Mouse (Mus musculus): ENCODE measurements around the gene Edn2. TPM values are rescaled to one million over a fixed set of nuclear protein-coding genes. Genes with fewer than 3 reads are reported as not detected.
A peak's percentile ranks its signal among the peaks of the same experiment; 100 is the strongest.

Gene Edn2
- total and polyA plus RNA-seq, 2 experiments from 2014 or later = 0.20 TPM; not detected in 1

DNA sequence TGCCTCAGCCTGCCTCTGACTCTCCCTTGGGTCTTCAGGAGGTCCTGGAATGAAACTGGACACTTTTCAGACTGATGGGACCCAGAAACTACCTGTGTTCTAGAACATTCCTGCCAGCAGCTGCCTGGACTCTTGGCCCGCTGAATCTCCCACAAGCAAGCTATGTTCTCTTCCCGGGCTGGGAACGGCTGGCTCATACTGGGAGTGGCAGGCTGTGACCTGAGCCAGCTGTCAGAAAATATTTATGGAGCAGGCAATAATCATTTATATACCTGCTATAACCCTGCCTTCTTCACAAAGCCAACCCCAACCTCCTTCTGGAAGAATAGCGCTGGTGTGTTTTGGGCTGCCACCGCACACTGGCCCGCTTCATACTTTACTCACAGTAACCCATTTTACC, 6.8 kb downstream of the Edn2 start:
- peaks cover 18% of the 10 kb centered on the region for H3K4me1 ChIP-seq (ENCODE audit: control insufficient read depth, insufficient read depth)
- no peak overlapping the region for H3K4me2 ChIP-seq (ENCODE audit: low read depth, low read length)
- H3K27ac ChIP-seq (ENCODE audit: low read depth) = no peak overlapping the region
- TF ChIP-seq CTCF (IDR thresholded peaks at IDR 0.05; ENCODE audit: low read depth) = no peak
- no peak for TF ChIP-seq EP300 (IDR thresholded peaks at IDR 0.05; ENCODE audit: low read depth)
- H3K27me3 ChIP-seq (ENCODE audit: control insufficient read depth, insufficient read depth, low read length) = no peaks in the 10 kb centered on the region
- H3K9ac ChIP-seq (replicated peaks; ENCODE audit: low read depth, low read length) = no peak overlapping the region
- no peaks in the 10 kb centered on the region for H3K36me3 ChIP-seq (replicated peaks; ENCODE audit: control insufficient read depth, insufficient read depth, low read length)
- ATAC-seq (ENCODE audit: insufficient read depth, low read depth) = no peak
- DNase-seq (ENCODE audit: low spot score) = no peak
- H3K4me3 ChIP-seq (ENCODE audit: low read depth, low read length) = no peak overlapping the region
- no peaks in the 10 kb centered on the region for H3K9me3 ChIP-seq (replicated peaks; ENCODE audit: control insufficient read depth, low read length)
- WGBS = 81% methylated on average over 6 of the region's 6 CpGs

DNA sequence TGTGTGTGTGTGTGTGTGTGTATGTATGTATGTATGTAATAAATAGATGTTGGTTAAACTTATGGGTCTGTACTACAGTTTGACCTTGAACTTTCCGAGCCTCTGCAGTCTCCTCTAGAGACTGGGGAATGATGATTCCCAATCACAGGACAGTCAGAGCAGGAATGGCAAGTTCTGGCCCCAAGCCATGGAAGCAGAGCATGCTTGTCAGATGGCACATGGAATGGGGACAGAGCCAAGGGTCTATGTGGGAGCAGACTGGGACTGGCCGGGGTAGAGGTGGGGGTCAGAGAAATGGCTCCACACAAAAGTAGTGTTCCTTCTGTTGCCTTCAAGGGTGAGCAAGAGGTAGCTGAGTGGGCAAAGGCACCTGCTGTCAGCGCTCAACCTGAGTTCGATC, 7.3 kb downstream of the Edn2 start:
- no peaks in the 10 kb centered on the region for H3K36me3 ChIP-seq (replicated peaks; ENCODE audit: control insufficient read depth, insufficient read depth, low read length)
- TF ChIP-seq EP300 (IDR thresholded peaks at IDR 0.05; ENCODE audit: low read depth) (no peak), CTCF (IDR thresholded peaks at IDR 0.05; ENCODE audit: low read depth) (no peak)
- H3K9ac ChIP-seq (replicated peaks; ENCODE audit: low read depth, low read length) = no peak overlapping the region
- no peaks in the 10 kb centered on the region for H3K9me3 ChIP-seq (replicated peaks; ENCODE audit: control insufficient read depth, low read length)
- no peak overlapping the region for H3K4me2 ChIP-seq (ENCODE audit: low read depth, low read length)
- 69% methylated on average over 4 of the region's 4 CpGs for WGBS
- peaks cover 15% of the 10 kb centered on the region for H3K4me1 ChIP-seq (ENCODE audit: control insufficient read depth, insufficient read depth)
- DNase-seq (ENCODE audit: low spot score) (no peak), ATAC-seq (ENCODE audit: insufficient read depth, low read depth) (no peak)
- H3K27me3 ChIP-seq (ENCODE audit: control insufficient read depth, insufficient read depth, low read length) = no peaks in the 10 kb centered on the region
- H3K4me3 ChIP-seq (ENCODE audit: low read depth, low read length) = no peak overlapping the region
- no peak overlapping the region for H3K27ac ChIP-seq (ENCODE audit: low read depth)

DNA sequence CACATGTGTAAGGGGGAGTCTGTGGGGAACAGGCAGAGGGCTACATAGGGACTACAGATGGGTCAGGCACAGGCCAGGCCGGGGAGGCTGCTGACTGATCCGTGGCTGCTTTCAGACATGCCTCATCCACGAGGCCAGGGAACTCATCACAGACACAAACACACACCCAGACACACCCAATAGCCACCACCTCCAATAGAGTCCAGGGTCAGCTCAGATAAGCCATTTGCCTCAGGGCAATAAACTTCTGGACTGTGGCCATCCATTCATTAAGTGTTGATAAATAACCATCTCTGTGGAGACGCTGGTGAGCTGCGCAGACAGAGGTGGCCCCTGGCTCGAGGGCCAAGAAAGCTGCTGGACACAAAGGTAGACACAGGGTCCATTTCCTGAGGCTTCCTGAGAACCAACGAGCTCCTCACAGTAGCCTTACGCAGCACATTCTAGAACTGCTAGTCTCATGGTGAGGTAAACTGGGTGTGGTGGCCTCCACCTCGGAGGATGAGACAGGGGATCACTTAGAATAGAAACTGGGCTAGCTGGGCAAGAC, 9.5 kb downstream of the Edn2 start:
- H3K27me3 ChIP-seq (ENCODE audit: control insufficient read depth, insufficient read depth, low read length) = no peaks in the 10 kb centered on the region
- 70% methylated on average over 9 of the region's 9 CpGs for WGBS
- no peaks in the 10 kb centered on the region for H3K36me3 ChIP-seq (replicated peaks; ENCODE audit: control insufficient read depth, insufficient read depth, low read length)
- ATAC-seq (ENCODE audit: insufficient read depth, low read depth) (no peak), DNase-seq (ENCODE audit: low spot score) (no peak)
- TF ChIP-seq CTCF (IDR thresholded peaks at IDR 0.05; ENCODE audit: low read depth) (no peak), EP300 (IDR thresholded peaks at IDR 0.05; ENCODE audit: low read depth) (no peak)
- no peak overlapping the region for H3K4me3 ChIP-seq (ENCODE audit: low read depth, low read length)
- no peak overlapping the region for H3K4me2 ChIP-seq (ENCODE audit: low read depth, low read length)
- H3K4me1 ChIP-seq (ENCODE audit: control insufficient read depth, insufficient read depth) = peaks cover 11% of the 10 kb centered on the region
- H3K9me3 ChIP-seq (replicated peaks; ENCODE audit: control insufficient read depth, low read length) = no peaks in the 10 kb centered on the region
- no peak overlapping the region for H3K9ac ChIP-seq (replicated peaks; ENCODE audit: low read depth, low read length)
- no peak overlapping the region for H3K27ac ChIP-seq (ENCODE audit: low read depth)

DNA sequence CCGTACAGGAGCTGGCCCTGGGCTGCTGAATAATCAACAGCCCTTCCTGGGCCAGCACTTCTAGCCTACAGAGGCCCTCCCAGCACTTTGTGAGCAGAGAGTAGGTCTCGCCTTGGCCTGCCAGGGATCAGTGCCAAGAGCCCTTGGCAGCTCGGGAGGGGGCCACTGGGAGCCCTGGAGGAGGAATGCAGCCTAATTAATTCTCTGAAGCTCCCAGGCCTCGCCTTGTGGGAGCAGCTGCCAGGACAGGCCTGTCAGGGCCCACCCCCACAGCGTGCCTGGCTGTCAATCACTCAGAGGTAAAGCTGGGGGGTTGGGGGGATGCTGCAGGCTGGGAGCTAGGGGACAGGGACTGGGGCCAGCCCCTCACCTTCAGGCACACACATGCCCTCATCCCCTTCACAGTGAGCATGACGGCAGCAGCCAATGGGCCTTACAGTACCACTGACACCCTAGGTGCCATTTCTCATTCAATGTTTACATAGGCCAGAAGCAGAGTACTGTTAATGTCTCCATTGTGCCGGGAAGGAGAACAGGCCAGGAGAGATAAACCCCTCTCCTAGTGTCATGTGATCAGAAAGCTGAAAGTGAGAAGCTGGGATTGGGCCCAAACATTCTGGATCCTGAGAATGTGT, 11.2 kb downstream of the Edn2 start:
- no peak for TF ChIP-seq EP300 (IDR thresholded peaks at IDR 0.05; ENCODE audit: low read depth)
- TF ChIP-seq CTCF (IDR thresholded peaks at IDR 0.05; ENCODE audit: low read depth) = no peak
- H3K9me3 ChIP-seq (replicated peaks; ENCODE audit: control insufficient read depth, low read length) = no peaks in the 10 kb centered on the region
- H3K4me2 ChIP-seq (ENCODE audit: low read depth, low read length) = no peak overlapping the region
- 10% methylated on average over 7 of the region's 7 CpGs for WGBS
- H3K9ac ChIP-seq (replicated peaks; ENCODE audit: low read depth, low read length) = no peak overlapping the region
- peak; percentile 35 for DNase-seq (ENCODE audit: low spot score)
- no peaks in the 10 kb centered on the region for H3K27me3 ChIP-seq (ENCODE audit: control insufficient read depth, insufficient read depth, low read length)
- peak; percentile 60 for ATAC-seq (ENCODE audit: insufficient read depth, low read depth)
- peaks cover 11% of the 10 kb centered on the region for H3K4me1 ChIP-seq (ENCODE audit: control insufficient read depth, insufficient read depth)
- no peak overlapping the region for H3K4me3 ChIP-seq (ENCODE audit: low read depth, low read length)
- no peak overlapping the region for H3K27ac ChIP-seq (ENCODE audit: low read depth)
- H3K36me3 ChIP-seq (replicated peaks; ENCODE audit: control insufficient read depth, insufficient read depth, low read length) = no peaks in the 10 kb centered on the region

DNA sequence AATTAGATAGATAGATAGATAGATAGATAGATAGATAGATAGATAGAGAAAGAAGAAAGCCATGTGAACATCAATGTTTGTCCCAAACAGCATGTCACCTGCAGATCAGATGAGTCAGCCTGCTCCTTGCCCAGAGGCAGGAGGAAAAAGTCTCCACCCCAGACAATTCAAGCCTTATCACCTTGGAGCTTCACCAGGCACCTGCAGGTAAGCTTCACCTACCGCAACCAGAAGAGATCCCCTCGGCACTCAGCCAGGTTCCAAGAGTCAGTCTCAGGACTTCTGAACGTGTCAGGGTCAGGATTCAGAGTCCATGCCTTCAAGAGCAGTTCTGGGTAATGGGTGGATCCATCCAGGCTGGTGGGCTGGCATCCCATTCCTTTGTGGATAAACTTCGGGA, 18.1 kb downstream of the Edn2 start:
- TF ChIP-seq EP300 (IDR thresholded peaks at IDR 0.05; ENCODE audit: low read depth) (no peak), CTCF (IDR thresholded peaks at IDR 0.05; ENCODE audit: low read depth) (no peak)
- Histone ChIP-seq H3K27me3 (ENCODE audit: control insufficient read depth, insufficient read depth, low read length) (0 out of 2 replicates have a peak, but pooled peaks cover 3% of the 10 kb centered on the region), H3K9ac (replicated peaks; ENCODE audit: low read depth, low read length) (no peak overlapping the region), H3K27ac (ENCODE audit: low read depth) (no peak overlapping the region), H3K4me1 (ENCODE audit: control insufficient read depth, insufficient read depth) (no peaks in the 10 kb centered on the region), H3K4me2 (ENCODE audit: low read depth, low read length) (no peak overlapping the region), H3K9me3 (replicated peaks; ENCODE audit: control insufficient read depth, low read length) (no peaks in the 10 kb centered on the region), H3K36me3 (replicated peaks; ENCODE audit: control insufficient read depth, insufficient read depth, low read length) (no peaks in the 10 kb centered on the region), H3K4me3 (ENCODE audit: low read depth, low read length) (no peak overlapping the region)
- WGBS = 75% methylated on average over 4 of the region's 4 CpGs
- no peak for ATAC-seq (ENCODE audit: insufficient read depth, low read depth)
- DNase-seq (ENCODE audit: low spot score) = no peak

DNA sequence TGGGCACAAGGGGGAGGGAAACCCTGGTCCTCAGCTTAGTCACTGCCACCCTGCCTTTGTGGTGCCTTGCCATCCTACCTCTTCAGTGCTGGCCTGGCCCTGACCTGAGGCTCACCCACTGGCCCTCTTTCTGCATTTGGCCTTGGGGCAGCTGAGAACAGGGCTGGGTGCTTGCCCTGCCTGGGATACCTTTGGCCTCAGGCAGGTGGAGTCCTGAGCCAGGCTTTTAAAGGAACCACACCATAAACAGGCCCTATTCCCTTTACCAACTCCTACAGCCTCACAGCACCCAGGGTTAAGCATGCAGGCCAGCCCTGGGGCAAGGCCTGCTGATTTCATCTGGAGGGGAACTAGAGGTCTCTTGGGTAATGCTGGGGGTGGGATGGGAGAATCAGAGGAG, 19.5 kb downstream of the Edn2 start:
- Histone ChIP-seq H3K27ac (ENCODE audit: low read depth) (no peak overlapping the region), H3K4me2 (ENCODE audit: low read depth, low read length) (no peak overlapping the region), H3K9ac (replicated peaks; ENCODE audit: low read depth, low read length) (no peak overlapping the region), H3K4me3 (ENCODE audit: low read depth, low read length) (no peak overlapping the region), H3K36me3 (replicated peaks; ENCODE audit: control insufficient read depth, insufficient read depth, low read length) (no peaks in the 10 kb centered on the region), H3K9me3 (replicated peaks; ENCODE audit: control insufficient read depth, low read length) (no peaks in the 10 kb centered on the region), H3K27me3 (ENCODE audit: control insufficient read depth, insufficient read depth, low read length) (0 out of 2 replicates have a peak, but pooled peaks cover 4% of the 10 kb centered on the region), H3K4me1 (ENCODE audit: control insufficient read depth, insufficient read depth) (no peaks in the 10 kb centered on the region)
- TF ChIP-seq EP300 (IDR thresholded peaks at IDR 0.05; ENCODE audit: low read depth) (no peak), CTCF (IDR thresholded peaks at IDR 0.05; ENCODE audit: low read depth) (no peak)
- no peak for ATAC-seq (ENCODE audit: insufficient read depth, low read depth)
- DNase-seq (ENCODE audit: low spot score) = no peak

All from heart, postnatal 0 days (tissue).